22 mouse cellular contexts compared by ENCODE assay signal in genomic region chr16:37027581-37027980, GRCm38 (mm10).
"Had no signal": no experiment of that assay in that cellular context is flagged by ENCODE, and none has a peak within 500 bp of the region (broad histone marks: within the 10 kb centered on the region; RNA-seq: fewer than 3 reads in every experiment).

No protein-coding gene starts in this region.

- H3K4me3 ChIP-seq: gastrocnemius, adult 2 months; heart, embryonic 10.5 days; heart, embryonic 12.5 days; hindbrain, embryonic 10.5 days; hindbrain, embryonic 12.5 days; intestine, embryonic 15.5 days; limb, embryonic 13.5 days; limb, embryonic 15.5 days; liver, embryonic 12.5 days had no signal

- H3K27ac ChIP-seq: gastrocnemius, adult 2 months; heart, embryonic 10.5 days; hindbrain, embryonic 10.5 days; hindbrain, embryonic 12.5 days; hindbrain, embryonic 14.5 days; intestine, embryonic 15.5 days; limb, embryonic 13.5 days; limb, embryonic 15.5 days; liver, embryonic 12.5 days; liver, embryonic 14.5 days had no signal

- DNase-seq: gastrocnemius, adult 2 months; gastrocnemius, postnatal 14 days; gastrocnemius, postnatal 36 days; heart, adult 11 months; heart, postnatal 10 days; heart, postnatal 4 days; kidney, adult 18-20 months; kidney, adult 8-10 months; kidney, postnatal 10 days; kidney, postnatal 25 days; kidney, postnatal 4 days; left cerebral cortex, postnatal 4 days had no signal
